Mouse (Mus musculus): ENCODE results near the gene Cenpt.
"Not testable (repeated sequence)": the region's sequence is repeated elsewhere in the genome, so short reads cannot be mapped to it uniquely, and the experiment has no call there.

The Cenpt gene

GRCm38 (mm10) chr8:105854303-105854702 lies 1.2 kb upstream of the Cenpt start:
- no peak for DNase-seq

GRCm38 (mm10) chr8:105852146-105852729 lies 840 bp downstream of the Cenpt start:
- peak; percentile 21 for DNase-seq

- DNase-seq = peak; percentile 89
These were observed 1.4 kb downstream of the Cenpt start for GRCm38 (mm10) chr8:105851651-105852143.

- DNase-seq = no peak
These were observed 2.5 kb downstream of the Cenpt start for GRCm38 (mm10) chr8:105850611-105851010.

- DNase-seq = no peak
These were observed 3.1 kb downstream of the Cenpt start for GRCm38 (mm10) chr8:105850014-105850413.

GRCm38 (mm10) chr8:105846678-105847077 lies 6.4 kb downstream of the Cenpt start:
- no peak for DNase-seq

- no peak for DNase-seq
These were observed 13.9 kb downstream of the Cenpt start for GRCm38 (mm10) chr8:105839209-105839608.

GRCm38 (mm10) chr8:105836991-105837390 lies 16.1 kb downstream of the Cenpt start:
- DNase-seq = no peak

GRCm38 (mm10) chr8:105835318-105835717 lies 17.8 kb downstream of the Cenpt start:
- DNase-seq = peak; percentile 84

- not testable (repeated sequence) for DNase-seq
These were observed 19.3 kb downstream of the Cenpt start for GRCm38 (mm10) chr8:105833740-105834139.

GRCm38 (mm10) chr8:105826861-105827848 lies 25.9 kb downstream of the Cenpt start, which contains the start of the genes Ranbp10 and Tsnaxip1:
TSS of gene Ranbp10 (minus strand) at chr8:105827350.
TSS of gene Tsnaxip1 (plus strand) at chr8:105827731.
- peak; percentile 94 for DNase-seq

- peak; percentile 35 for DNase-seq
These were observed 26.7 kb downstream of the Cenpt start for GRCm38 (mm10) chr8:105826379-105826778.

GRCm38 (mm10) chr8:105825506-105825905 lies 27.6 kb downstream of the Cenpt start:
- no peak for DNase-seq

- DNase-seq = no peak
These were observed 32.2 kb downstream of the Cenpt start for GRCm38 (mm10) chr8:105820925-105821324.

GRCm38 (mm10) chr8:105819659-105820058 lies 33.4 kb downstream of the Cenpt start:
- no peak for DNase-seq

GRCm38 (mm10) chr8:105813241-105813640 lies 39.8 kb downstream of the Cenpt start:
- DNase-seq = no peak

GRCm38 (mm10) chr8:105812511-105812910 lies 40.6 kb downstream of the Cenpt start:
- DNase-seq = no peak

GRCm38 (mm10) chr8:105811543-105811942 lies 41.5 kb downstream of the Cenpt start:
- no peak for DNase-seq

- DNase-seq = no peak
These were observed 42.0 kb downstream of the Cenpt start for GRCm38 (mm10) chr8:105811061-105811460.

GRCm38 (mm10) chr8:105810245-105810786 lies 42.8 kb downstream of the Cenpt start:
- DNase-seq = no peak

GRCm38 (mm10) chr8:105808480-105808879 lies 44.6 kb downstream of the Cenpt start:
- peak; percentile 27 for DNase-seq

GRCm38 (mm10) chr8:105807766-105808165 lies 45.3 kb downstream of the Cenpt start:
- peak; percentile 52 for DNase-seq

- no peak for DNase-seq
These were observed 47.1 kb downstream of the Cenpt start for GRCm38 (mm10) chr8:105805964-105806363.
